Mouse (Mus musculus): ENCODE measurements around the gene Pde2a. TPM values are rescaled to one million over a fixed set of nuclear protein-coding genes. Genes with fewer than 3 reads are reported as not detected.

The Pde2a gene
- total and polyA plus RNA-seq, 3 experiments: 0.08 to 0.40 TPM; not detected in 1

- Histone ChIP-seq H3K4me2 (ENCODE audit: insufficient read depth, low read depth, poor library complexity, severe bottlenecking) (no peak overlapping the region), H3K27ac (ENCODE audit: insufficient read depth, low read depth) (no peak overlapping the region), H3K4me1 (ENCODE audit: control insufficient read depth in 1 of 2, insufficient read depth in 2 of 2) (peaks cover 2 to 38% of the 10 kb centered on the region in 2 experiments; a peak in 3 of 4 replicates), H3K27me3 (replicated peaks) (peaks cover 84% of the 10 kb centered on the region), H3K79me2 (replicated peaks; ENCODE audit: control insufficient read depth, extremely low read depth, insufficient read depth, poor library complexity, severe bottlenecking) (no peaks in the 10 kb centered on the region), H3K9me3 (replicated peaks; ENCODE audit: low read length) (no peaks in the 10 kb centered on the region), H3K36me3 (replicated peaks in 1 of 2; ENCODE audit: control insufficient read depth in 1 of 2, insufficient read depth in 1 of 2, low read length in 1 of 2) (no peaks in the 10 kb centered on the region), H3K4me3 (replicated peaks in 1 of 3; ENCODE audit: low read depth in 2 of 3, low read length in 2 of 3, poor library complexity in 1 of 3) (no peak overlapping the region), H3K9ac (ENCODE audit: insufficient read depth, low read depth) (no peak overlapping the region)
- TF ChIP-seq KAT2A (IDR thresholded peaks at IDR 0.05; ENCODE audit: insufficient replicate concordance, low read length): no peak
- TF ChIP-seq POLR2AphosphoS2 (IDR thresholded peaks at IDR 0.05; ENCODE audit: low read depth, low read length): no peak
- no peak for TF ChIP-seq IRF4 (IDR thresholded peaks at IDR 0.05; ENCODE audit: low read depth, low read length)
- TF ChIP-seq MAX (IDR thresholded peaks at IDR 0.05; ENCODE audit: low read length): no peak
- in situ Hi-C loops (cut with MboI; ENCODE audit: low pct_ligation_motif_present, low pct_unique_long_range_greater_than_20kb, low sequenced_read_pairs) (no loop called here), dilution Hi-C loops (cut with MboI; ENCODE audit: extremely low pct_ligation_motif_present, extremely low pct_unique_long_range_greater_than_20kb, low sequenced_read_pairs) (no loop called here)
- DNase-seq (ENCODE audit: extremely low read depth): no peak
Measured at GRCm38 (mm10) chr7:101452669-101453068, 31.2 kb downstream of the Pde2a start.

- Histone ChIP-seq H3K9ac (ENCODE audit: insufficient read depth, low read depth) (no peak overlapping the region), H3K4me1 (ENCODE audit: control insufficient read depth in 1 of 2, insufficient read depth in 2 of 2) (peaks cover 2 to 43% of the 10 kb centered on the region in 2 experiments; a peak in 3 of 4 replicates), H3K9me3 (replicated peaks; ENCODE audit: low read length) (no peaks in the 10 kb centered on the region), H3K4me3 (replicated peaks in 1 of 3; ENCODE audit: low read depth in 2 of 3, low read length in 2 of 3, poor library complexity in 1 of 3) (no peak overlapping the region), H3K79me2 (replicated peaks; ENCODE audit: control insufficient read depth, extremely low read depth, insufficient read depth, poor library complexity, severe bottlenecking) (no peaks in the 10 kb centered on the region), H3K27me3 (replicated peaks) (peaks cover 84% of the 10 kb centered on the region), H3K36me3 (replicated peaks in 1 of 2; ENCODE audit: control insufficient read depth in 1 of 2, insufficient read depth in 1 of 2, low read length in 1 of 2) (no peaks in the 10 kb centered on the region), H3K27ac (ENCODE audit: insufficient read depth, low read depth) (no peak overlapping the region), H3K4me2 (ENCODE audit: insufficient read depth, low read depth, poor library complexity, severe bottlenecking) (no peak overlapping the region)
- dilution Hi-C loops (cut with MboI; ENCODE audit: extremely low pct_ligation_motif_present, extremely low pct_unique_long_range_greater_than_20kb, low sequenced_read_pairs) (no loop called here), in situ Hi-C loops (cut with MboI; ENCODE audit: low pct_ligation_motif_present, low pct_unique_long_range_greater_than_20kb, low sequenced_read_pairs) (no loop called here)
- TF ChIP-seq MXI1 (IDR thresholded peaks at IDR 0.05; ENCODE audit: low read depth, low read length) (no peak), POLR2AphosphoS2 (IDR thresholded peaks at IDR 0.05; ENCODE audit: low read depth, low read length) (no peak), ZNF384 (IDR thresholded peaks at IDR 0.05; ENCODE audit: low read depth, low read length) (no peak), ETS1 (conservative IDR thresholded peaks at IDR 0.05; ENCODE audit: low read depth, low read length) (no peak), MYC (IDR thresholded peaks at IDR 0.05; ENCODE audit: low read depth, low read length) (no peak), TBP (conservative IDR thresholded peaks at IDR 0.05; ENCODE audit: low read depth, low read length) (no peak), CTCF (conservative IDR thresholded peaks at IDR 0.05 in 1 of 2, IDR thresholded peaks at IDR 0.05 in 1 of 2; ENCODE audit: low read depth in 2 of 2, low read length in 2 of 2) (no peak), USF2 (conservative IDR thresholded peaks at IDR 0.05; ENCODE audit: low read depth, low read length) (no peak), SIN3A (IDR thresholded peaks at IDR 0.05; ENCODE audit: low read length) (no peak), KAT2A (IDR thresholded peaks at IDR 0.05; ENCODE audit: insufficient replicate concordance, low read length) (no peak), USF1 (IDR thresholded peaks at IDR 0.05; ENCODE audit: low read depth, low read length) (no peak), POLR2A (IDR thresholded peaks at IDR 0.05; ENCODE audit: low read depth, low read length) (no peak), JUND (conservative IDR thresholded peaks at IDR 0.05; ENCODE audit: low read depth, low read length) (no peak), JUN (IDR thresholded peaks at IDR 0.05; ENCODE audit: insufficient read depth, low read depth, low read length) (no peak), MAFK (IDR thresholded peaks at IDR 0.05; ENCODE audit: insufficient replicate concordance, low read length) (no peak), RCOR1 (conservative IDR thresholded peaks at IDR 0.05; ENCODE audit: low read depth, low read length) (no peak), RAD21 (IDR thresholded peaks at IDR 0.05; ENCODE audit: low read depth, low read length) (no peak)
- DNase-seq (ENCODE audit: extremely low read depth): no peak
Measured at GRCm38 (mm10) chr7:101453296-101453695, 31.8 kb downstream of the Pde2a start.

Measured in CH12.LX (cell line).